Mouse (Mus musculus): ENCODE measurements around the gene Atp6v0a1.

Gene Atp6v0a1

DNA sequence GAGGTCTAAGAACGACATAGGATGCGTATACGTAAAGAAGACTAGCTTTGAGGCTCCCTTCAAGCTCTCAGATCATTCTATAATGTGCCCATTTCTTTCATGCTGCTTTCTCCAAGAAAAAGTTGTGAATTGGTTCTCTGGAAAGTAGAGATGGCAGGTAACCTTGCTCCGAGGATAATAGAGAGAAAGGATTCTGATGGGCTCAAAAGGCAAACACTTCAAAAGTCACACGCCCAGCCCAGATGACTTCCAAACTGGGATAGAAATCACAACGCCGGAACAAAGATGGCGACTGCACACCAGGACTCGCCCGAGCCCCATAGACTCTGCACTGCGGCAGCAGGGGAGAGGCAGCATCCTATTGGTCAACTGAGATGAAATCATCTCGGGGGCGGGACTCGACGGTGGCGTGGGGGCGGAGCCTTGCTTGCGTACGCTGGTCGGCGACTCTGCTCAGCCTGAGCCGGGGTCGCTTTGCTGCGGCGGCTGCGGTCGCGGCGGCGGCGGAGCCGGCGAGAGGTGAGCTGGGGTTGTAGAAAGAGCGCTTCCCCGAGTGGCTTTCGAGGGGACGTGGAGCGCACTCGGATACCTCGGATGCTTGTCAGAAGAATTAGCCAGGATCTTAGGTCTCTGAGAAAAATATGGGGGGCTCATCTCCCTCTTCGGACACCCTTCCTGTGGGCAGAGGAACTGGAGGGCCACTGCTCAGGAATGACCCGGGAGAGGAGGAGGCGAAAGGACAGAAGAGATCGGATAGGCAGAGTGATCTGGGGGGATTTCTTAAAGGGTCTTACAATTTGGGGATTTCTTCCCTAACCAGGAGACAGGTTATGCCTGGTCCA is at the start of gene Atp6v0a1:
TSS of gene Atp6v0a1 (plus strand) at position 407 of the 842 bp plus-strand sequence.
- peak; percentile 97 for DNase-seq (ENCODE audit: low read depth, low spot score)

DNA sequence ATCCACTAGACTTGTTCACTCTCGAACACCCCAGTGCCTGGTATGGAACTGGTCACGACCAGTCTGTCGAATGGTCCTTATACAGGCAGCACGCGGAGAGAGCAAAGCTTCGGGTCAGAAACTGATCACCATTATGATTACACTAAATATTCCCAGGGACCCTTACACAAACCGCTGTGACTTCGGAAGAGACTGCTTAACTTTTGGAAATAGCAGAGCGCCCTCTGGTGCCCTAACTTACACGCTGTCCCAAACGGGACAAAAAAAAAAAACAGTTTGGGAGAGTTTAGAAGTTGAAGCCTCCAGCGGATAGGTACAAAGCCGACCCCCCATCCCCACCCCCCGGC is 49.8 kb upstream of the Atp6v0a1 start:
- DNase-seq (ENCODE audit: low read depth, low spot score) = peak; percentile 83

DNA sequence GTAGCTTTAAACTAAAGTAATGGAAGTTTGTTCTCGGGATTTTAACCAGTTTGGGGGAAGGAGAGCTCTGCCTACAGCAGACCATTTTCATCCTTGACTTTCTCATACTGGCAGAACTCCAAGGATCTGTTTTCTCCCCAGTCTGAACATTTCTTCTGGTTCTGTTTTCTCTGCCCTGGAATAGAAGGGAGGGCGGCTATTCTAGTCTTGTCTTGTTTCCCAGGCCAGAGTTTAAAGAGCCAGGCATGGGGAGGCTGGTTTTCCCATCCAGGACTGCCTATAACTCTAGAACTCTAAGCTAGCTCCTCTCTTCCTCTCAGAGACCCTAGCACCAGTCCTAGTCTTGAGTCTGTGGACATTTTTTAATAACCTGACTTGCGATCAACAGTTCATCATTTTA is 49.4 kb upstream of the Atp6v0a1 start:
- DNase-seq (ENCODE audit: low read depth, low spot score) = no peak

DNA sequence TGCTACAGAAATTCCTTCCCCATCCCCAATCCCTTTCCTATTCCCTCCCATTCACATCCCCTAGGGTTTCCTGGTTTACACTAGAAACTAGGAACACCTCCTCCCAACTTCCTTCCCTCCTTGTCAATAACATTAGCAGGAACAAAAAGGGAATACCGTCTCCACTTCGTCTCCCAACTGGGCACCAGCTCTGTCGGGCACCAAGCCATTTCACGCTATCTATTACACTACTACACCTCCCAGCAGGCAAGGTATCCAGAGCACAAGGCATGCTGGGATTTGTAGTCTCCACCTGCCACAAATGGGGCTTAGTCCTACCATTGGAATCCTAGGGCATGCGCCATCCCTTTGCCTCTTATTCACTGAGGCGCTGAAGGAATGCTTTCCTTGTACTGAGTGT is 48.7 kb upstream of the Atp6v0a1 start:
- no peak for DNase-seq (ENCODE audit: low read depth, low spot score)

DNA sequence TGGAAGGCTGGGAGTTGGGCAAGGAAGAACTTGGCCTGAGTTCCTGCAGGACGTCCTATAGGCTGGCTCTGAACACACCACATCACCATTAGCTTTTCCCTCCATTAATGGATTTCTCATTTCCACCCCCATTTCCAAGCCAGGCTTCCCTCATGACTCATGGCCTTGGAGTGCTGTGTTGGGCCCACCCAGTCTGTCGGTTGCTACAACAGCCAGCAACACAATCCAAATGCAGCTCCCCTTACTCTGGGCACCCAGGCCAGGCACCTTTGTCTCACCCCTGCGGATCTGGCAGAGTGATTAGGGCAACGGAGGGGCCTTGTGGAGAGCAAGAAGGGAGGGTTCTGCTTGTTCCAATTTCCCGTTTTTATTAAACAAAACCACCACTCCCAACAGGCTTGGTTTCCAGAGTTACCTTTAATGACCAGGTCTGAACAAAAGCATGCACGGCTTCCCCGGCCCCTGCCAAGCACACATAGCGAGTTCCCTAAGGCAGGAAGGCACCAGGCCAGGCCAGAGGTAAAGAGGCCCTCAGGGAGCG is 46.8 kb upstream of the Atp6v0a1 start:
- DNase-seq (ENCODE audit: low read depth, low spot score) = no peak

DNA sequence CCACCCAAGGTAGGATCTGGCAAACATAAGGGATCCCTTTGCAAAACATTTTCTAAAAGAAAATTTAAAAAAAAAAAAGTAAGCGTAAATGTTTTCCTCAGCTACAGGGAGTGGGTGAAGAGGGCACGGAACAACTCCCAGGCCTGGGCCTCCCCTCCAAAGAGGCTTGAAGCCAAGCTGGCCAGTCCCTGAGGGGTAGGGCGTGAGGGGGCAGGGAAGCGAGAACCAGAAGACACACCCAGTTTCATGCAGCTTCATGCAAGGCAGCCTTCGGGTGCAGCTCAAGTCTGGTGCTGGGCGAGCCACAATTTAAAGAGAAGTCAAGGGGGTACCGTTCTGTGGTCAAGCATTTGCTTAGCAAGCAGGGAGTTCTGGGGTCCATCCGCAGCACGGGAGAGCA is 45.6 kb upstream of the Atp6v0a1 start:
- DNase-seq (ENCODE audit: low read depth, low spot score) = no peak

DNA sequence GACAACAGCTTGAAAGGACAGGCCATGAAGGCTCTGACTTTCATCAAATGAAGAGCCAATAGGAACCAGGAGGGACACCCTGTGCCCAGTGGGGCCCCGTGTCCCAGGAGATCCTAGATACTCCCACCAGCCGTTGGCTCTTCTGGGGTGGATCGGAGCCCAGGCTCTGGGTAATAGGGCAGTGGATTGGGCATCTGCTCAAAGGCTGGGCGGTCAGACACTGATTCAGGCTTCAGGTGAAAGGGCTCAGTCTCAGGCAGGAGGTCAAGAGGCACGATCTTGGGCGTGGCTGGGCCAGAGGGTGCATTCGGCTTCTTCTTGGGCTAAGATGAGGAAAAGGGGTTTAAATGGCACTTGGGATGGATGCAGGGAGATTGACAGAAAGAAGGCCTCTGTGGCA is 45.1 kb upstream of the Atp6v0a1 start:
- no peak for DNase-seq (ENCODE audit: low read depth, low spot score)

DNA sequence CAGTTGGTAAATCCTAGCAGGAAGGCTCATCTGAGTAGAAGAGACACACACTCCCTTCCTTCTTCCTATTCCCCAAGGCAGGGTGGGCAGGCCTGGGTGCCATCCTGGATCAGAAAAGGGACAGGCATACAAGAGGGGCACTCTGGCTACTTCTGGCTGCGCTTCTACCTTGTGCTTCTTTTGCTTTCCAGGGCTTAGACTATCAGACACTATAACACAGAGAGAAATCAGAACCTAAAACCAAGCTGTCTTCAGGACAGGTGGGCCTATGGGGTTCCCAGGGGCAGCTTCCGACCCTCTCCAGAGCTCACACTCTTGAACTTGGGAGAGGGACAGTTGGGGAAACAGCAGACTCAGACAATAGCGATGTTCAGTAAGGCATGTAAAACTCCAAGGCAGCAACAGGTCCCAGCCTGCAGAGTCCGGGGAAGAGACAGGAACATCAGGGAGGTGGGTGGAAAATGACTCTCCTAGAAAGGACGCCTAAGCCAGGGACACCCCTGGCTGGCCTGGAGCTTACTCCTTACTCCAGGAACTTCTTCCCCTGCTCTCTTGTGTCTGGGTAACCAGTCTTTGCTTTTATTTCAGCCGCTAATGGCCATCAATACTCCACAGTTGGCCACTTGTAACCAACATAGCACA is 44.2 kb upstream of the Atp6v0a1 start:
- no peak for DNase-seq (ENCODE audit: low read depth, low spot score)

DNA sequence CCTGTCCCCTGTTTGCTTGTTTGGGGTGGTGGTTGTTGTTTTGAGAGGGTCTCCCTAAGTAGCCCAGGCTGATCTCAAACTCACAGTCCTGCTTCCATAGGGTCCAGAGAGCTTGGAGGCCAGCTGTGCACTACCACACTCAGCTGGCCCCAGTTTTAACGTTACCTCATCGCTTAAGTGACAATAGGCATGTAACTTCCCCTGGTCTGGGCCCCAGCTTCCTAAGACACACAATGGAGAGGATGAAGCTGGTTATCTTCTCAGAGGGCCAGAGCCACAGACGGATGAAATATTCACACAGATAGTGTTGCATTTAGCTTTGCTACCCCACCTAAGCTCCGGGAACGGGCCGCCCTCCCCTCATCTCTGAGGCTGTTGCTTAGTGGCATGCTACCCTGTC is 43.5 kb upstream of the Atp6v0a1 start:
- no peak for DNase-seq (ENCODE audit: low read depth, low spot score)

DNA sequence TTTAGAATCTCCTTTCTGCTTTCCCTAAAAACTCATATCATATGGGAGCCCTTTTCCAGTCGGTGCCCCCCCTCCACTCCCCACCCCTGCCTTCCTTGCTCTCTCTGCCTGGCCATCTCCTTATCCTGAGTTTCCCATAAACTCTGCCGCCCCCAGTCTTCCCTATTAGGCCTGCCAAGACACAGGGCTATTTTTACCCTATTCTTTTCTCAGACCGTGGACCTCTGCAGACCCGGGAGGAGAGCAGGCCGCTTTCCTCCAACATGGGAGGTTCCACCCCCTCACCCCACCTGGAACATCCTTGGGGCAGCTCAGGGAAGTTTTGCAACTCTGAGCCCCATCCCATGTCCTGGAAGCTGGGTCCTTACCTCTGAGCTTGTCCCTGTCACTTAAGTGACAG is 41.9 kb upstream of the Atp6v0a1 start:
- DNase-seq (ENCODE audit: low read depth, low spot score) = no peak

DNA sequence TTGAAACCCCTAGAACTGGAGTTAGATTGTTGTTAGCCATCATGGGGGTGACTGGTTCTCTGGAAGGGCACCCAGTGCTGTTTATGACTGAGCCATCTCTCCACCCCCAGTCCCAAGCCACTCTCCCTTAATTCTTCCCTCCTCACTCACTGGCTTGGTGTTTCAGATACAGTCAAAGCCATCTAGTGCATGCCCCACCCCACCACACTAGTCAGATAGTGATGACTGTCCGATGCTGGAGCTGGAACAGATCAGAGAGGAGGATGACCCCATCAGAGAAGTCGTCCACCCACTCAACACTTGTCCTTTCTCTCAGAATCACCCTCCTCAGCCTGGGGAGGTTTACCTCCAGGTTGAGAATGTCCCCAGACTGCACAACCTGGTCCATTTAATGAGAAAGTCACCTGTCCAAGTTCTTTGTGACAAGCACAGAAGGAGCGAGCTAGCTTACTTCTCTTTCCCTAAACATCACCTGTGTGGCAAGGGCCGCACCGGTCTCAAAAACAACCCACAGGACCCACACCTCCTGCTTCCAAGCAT is 41.3 kb upstream of the Atp6v0a1 start:
- DNase-seq (ENCODE audit: low read depth, low spot score) = no peak

DNA sequence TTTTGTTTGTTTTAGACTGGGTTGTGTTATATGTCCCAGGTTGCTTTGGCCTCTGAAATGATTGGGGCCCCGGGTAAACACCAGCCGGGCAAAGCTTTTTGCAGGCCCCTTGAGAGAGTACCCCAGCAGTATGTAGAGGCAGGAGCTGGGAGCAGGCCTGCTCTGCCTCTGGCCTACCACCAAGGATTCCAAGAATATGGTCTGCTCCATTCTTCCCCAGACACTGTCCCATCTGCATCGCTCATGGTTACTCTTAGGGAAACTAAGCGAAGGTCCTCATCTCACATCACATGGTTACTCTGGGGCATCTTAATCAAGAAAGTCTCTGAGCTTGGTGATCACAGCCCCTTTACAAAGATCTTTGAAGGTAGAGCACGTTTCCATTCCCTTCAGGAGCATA is 40.8 kb upstream of the Atp6v0a1 start:
- DNase-seq (ENCODE audit: low read depth, low spot score) = no peak

DNA sequence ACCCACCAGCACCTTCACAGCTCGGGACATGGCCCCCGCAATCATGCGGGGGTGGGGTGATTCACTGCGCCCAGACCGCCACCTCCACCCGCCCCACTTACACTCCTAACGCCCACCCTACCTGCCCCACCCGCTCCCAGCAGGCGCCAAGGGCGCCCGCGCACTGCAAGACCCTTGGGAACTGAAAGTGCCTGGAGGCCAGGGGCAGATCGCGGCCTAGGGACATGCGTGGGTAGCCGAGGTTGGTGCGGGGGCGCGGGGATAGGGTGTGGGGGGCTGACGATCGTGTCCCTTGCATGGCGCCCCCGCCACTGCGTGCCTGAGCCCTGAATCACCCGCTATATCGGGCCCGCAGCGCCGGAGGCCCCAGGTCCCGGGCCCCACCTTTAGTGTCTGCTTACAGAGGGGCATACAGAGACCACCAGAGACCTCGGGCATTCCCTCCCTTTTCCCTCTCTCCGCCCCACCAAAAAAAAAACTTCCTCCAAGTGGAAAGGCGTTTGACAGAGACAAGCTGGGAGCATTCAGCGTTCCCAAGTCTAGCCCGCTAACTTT is 40.0 kb upstream of the Atp6v0a1 start:
- DNase-seq (ENCODE audit: low read depth, low spot score) = peak; percentile 25

DNA sequence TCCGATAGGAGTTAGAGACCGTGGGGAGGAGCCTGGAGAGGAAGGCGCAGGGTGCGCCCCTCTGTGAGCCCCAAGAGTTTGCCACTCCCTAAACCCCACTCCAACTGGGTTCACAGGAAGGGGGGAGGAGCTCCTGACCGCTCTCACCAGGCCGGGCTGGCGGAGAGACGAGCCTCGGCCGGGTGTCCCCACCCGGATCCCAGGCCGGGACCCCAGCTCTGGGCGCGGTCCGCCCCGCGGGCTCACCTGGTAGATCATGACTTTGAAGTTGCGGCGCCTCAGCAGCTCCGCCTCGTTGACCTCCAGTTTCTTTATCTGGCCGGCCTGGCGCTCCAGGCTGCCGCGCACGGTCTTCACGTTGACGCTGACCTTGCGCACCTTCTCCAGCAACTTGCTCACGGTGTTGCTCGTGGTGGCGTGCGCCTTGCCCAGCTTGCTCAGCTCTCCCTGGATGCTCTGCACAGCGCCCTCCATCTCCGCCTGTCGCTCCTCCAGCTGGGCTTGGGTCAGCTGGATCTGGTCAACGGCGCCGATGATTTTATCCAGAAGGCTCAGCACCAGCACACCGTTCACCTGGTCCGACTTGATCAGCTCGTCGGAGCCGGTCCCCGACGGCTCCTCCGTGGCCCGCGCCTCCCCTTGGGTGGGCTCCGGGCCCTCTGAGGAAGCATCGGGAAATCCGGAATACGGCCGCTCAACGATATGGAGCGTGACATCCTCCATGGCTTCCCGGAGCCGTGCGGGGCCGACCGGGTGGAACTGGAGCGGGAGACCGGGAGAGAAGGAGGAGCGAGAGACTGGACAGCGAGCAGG is 39.3 kb upstream of the Atp6v0a1 start:
- DNase-seq (ENCODE audit: low read depth, low spot score) = peak; percentile 46

DNA sequence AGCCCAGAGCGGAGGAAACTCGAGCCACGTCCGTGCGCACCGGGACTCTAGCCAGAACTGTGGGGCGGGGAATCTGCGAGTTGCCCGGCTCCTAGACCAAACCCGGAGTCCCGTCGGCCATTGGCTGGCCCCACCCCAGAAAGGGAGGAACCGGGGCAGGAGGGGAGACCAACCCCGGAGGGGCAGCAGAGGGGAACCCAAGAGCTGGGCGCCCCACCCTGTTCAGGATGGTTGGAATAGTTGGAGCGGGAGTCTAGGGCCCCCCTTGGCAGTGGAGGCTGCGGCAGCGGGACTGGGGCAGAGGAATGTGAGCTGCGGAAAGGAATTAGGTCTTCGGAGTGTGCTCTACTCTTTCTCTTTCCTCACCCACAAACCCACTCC is 38.7 kb upstream of the Atp6v0a1 start, which contains the start of gene Cavin1:
TSS of gene Cavin1 (minus strand) at position 331 of the 381 bp plus-strand sequence.
- no peak for DNase-seq (ENCODE audit: low read depth, low spot score)

DNA sequence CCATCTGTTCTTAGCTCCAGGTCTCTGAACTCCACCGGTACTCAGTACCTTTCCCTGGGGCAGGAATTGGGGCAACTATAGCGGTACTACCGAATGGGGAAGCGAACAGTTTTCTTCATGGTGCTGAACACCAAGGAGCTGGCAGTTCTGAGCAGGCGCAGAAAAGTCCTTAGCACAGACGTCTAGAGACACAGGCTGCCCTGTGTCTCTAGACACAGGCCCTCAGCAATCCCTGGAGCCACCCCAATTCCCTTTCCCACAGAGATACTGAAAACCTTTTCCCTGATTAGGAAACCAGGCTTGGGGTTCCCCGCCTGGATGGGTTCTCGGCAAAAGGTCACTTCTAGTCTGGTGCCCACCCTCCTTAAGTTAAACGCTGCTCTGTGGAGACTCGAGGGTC is 37.8 kb upstream of the Atp6v0a1 start:
- DNase-seq (ENCODE audit: low read depth, low spot score) = no peak

DNA sequence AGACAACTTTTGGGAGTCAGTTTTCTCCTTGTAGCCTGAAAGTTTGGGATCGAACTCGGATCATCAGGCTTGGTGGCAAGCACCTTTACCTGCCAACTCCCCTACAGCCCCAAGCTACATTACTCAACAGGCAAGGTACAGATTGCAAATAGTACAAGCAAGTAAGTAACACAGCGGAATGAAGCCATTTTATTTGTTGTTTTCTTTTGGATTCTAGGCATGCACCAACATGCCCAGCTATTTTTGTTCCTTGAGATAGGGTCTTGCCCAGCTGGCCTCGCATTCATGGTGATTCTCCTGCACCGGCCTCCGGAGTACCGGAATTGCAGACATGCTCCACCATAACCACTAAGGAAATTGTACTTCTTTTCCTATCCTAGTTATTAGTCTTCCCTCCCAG is 36.0 kb upstream of the Atp6v0a1 start:
- no peak for DNase-seq (ENCODE audit: low read depth, low spot score)

DNA sequence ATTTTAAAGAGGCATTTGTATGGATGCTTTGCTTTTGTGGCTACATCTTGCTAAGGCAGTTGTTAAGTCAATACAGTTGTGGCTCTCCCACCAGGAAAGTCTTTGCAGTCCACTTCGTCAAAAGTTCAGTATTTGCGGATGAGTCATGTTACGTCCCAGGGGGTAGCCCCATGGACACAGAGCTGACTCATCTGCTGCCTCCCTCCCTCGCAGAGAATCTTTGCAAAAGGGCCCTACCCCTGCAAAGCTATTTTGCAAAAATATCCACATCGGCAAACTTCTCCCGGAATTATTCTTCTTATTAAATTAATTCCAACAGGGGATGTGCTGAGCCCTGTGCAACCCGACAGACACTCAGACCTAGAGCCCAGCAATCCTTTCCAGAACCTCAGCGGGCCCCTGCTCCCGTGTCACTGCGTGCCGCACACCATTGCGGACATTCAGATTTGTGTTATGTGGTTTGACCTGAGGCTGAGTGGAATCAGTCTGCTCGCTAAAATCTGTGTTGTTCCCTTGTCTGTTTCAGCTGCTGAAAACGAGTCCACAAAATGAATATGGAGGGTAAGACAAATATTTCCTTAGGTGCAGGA is 34.8 kb upstream of the Atp6v0a1 start:
- no peak for DNase-seq (ENCODE audit: low read depth, low spot score)

DNA sequence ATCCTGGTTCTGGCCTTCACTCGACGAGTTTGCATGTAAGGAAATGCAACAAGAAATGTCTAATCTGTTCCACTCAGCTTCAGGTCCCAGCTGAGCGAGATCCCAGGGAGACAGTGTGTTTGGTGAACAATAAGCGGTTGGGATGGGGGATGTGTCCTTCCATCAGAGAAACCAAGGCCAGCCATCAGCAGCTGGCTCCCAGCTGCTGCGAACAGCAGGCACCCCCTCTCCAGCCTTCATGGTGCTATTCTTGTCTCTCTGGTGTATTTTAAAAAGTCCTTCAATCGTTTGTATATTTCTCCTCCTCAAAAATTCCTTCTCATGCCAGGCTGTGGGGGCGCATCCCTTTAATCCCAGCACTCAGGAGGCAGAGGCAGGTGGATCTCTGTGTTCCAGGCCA is 34.0 kb upstream of the Atp6v0a1 start:
- no peak for DNase-seq (ENCODE audit: low read depth, low spot score)

DNA sequence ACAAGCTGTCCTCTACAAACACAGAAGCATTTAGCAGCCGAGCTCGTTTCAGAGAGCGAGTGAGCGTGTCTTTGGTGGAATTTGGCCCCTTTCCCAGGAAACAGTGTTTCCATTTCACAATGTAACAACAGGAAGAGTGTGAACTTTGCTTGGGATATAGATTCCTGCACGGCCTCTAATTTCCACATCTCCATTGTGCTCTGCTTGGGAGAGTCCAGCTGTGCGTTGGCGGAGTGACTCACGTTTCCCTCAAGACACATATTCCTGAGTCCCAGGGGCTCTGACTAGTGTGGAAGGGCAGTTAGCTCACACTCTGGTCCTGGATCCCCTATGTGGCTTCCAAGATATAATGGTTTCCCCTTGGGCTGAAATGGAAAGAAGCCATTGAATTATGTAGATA is 29.4 kb upstream of the Atp6v0a1 start:
- no peak for DNase-seq (ENCODE audit: low read depth, low spot score)

DNA sequence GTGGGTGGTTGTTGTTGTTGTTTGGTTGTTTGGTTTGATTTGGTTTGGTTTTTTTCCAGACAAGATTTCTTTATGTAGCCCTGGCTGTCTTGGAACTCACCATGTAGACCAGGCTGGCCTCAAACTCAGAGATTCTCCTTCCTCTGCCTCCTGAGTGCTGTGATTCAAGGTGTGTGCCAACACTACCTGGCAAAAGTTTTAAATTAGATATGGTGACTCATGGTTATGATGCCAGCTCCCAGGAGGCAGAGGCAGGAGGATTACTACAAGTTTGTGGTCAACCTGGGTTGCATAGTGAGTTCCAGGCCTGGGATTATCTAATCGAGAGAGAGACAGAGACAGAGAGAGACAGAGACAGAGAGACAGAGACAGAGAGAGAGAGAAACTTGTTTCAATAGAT is 28.8 kb upstream of the Atp6v0a1 start:
- no peak for DNase-seq (ENCODE audit: low read depth, low spot score)

All from CD4-positive, CD25-positive, alpha-beta regulatory T cell, adult 2 months (primary cell).